Mouse (Mus musculus) thymus, adult 2 months (tissue): ENCODE results near the gene Edaradd.

Source experiments
- CTCF ChIP-seq: fragments of 200-500 bp; IDR thresholded peaks from 2 replicates; pipeline ENCODE4 v1.5.1; 2012; ENCODE audit warnings: mild to moderate bottlenecking, control low read depth, low read length, moderate library complexity, borderline replicate concordance; ENCODE audit not compliant: control insufficient read depth, poor library complexity, insufficient read depth; ENCODE audit errors: extremely low read depth
- POLR2A ChIP-seq: fragments of 200-500 bp; IDR thresholded peaks from 2 replicates; pipeline ENCODE4 v1.6.1; 2012; ENCODE audit warnings: mild to moderate bottlenecking, low read length, control low read depth, moderate library complexity; ENCODE audit not compliant: control insufficient read depth, poor library complexity, insufficient read depth; ENCODE audit errors: extremely low read depth

GRCm38 (mm10) chr13:12464844-12465243, 55.4 kb downstream of the Edaradd start, which contains the start of gene Lgals8:
- TF ChIP-seq POLR2A (no peak), CTCF (no peak)
